Mouse (Mus musculus) ES-E14 (cell line): ENCODE data around the gene Smpd1. TPM values are rescaled to one million over a fixed set of nuclear protein-coding genes. Genes with fewer than 3 reads are reported as not detected.

ENCODE experiments used
- DNase-seq: peaks from one replicate; pipeline ENCODE4 v3.0.0-alpha.2; 2013; ENCODE audit warnings: low read depth, low spot score
- H3K27ac ChIP-seq: 2 replicates; pipeline ENCODE4 v1.5.1; 2012; ENCODE audit warnings: low read depth, mild to moderate bottlenecking, low read length, moderate library complexity, mixed read lengths; ENCODE audit not compliant: poor library complexity, insufficient read depth, severe bottlenecking
- H3K36me3 ChIP-seq: 2 replicates; pipeline ENCODE4 v1.6.1; 2012; ENCODE audit warnings: mild to moderate bottlenecking, low read length, moderate library complexity, mixed read lengths; ENCODE audit not compliant: control insufficient read depth, poor library complexity, insufficient read depth, severe bottlenecking
- H3K4me1 ChIP-seq, 2 experiments: fragments of 150-350 bp in 1 of 2; sonication (generic) in 1 of 2; 2 replicates each; pipeline ENCODE4 v1.6.1; 2012; ENCODE audit warnings: low read length in 2 of 2, mild to moderate bottlenecking in 1 of 2, mixed read lengths in 1 of 2; ENCODE audit not compliant: control insufficient read depth in 2 of 2, insufficient read depth in 2 of 2, poor library complexity in 1 of 2
- H3K4me3 ChIP-seq, 2 experiments: fragments of 150-350 bp in 1 of 2; sonication (generic) in 1 of 2; 2 replicates each; pipeline ENCODE4 v1.5.1; 2012; ENCODE audit warnings: low read length in 2 of 2, low read depth in 1 of 2, mild to moderate bottlenecking in 1 of 2, mixed read lengths in 1 of 2; ENCODE audit not compliant: insufficient read depth in 1 of 2, poor library complexity in 1 of 2, severe bottlenecking in 1 of 2
- H3K9ac ChIP-seq: 2 replicates; pipeline ENCODE4 v1.6.1; 2012; ENCODE audit warnings: low read depth, mild to moderate bottlenecking, low read length, mixed read lengths; ENCODE audit not compliant: poor library complexity, insufficient read depth, severe bottlenecking
- H3K9me3 ChIP-seq: fragments of 150-350 bp; sonication (generic); 2 replicates; pipeline ENCODE4 v1.6.1; 2012; ENCODE audit warnings: low read depth, mild to moderate bottlenecking, low read length; ENCODE audit not compliant: control insufficient read depth, insufficient read depth
- CHD2 ChIP-seq: IDR thresholded peaks from 2 replicates; pipeline ENCODE4 v1.6.1; 2014; ENCODE audit warnings: mild to moderate bottlenecking, low read depth, low read length, inconsistent platforms
- HCFC1 ChIP-seq: IDR thresholded peaks from 2 replicates; pipeline ENCODE4 v1.6.1; 2012; ENCODE audit warnings: low read length, inconsistent platforms, borderline replicate concordance; ENCODE audit not compliant: insufficient read depth
- MAFK ChIP-seq: IDR thresholded peaks from 2 replicates; pipeline ENCODE4 v1.6.1; 2014; ENCODE audit warnings: mild to moderate bottlenecking, low read depth, low read length, inconsistent platforms; ENCODE audit not compliant: insufficient read depth
- ZC3H11A ChIP-seq: IDR thresholded peaks from 2 replicates; pipeline ENCODE4 v1.6.1; 2012; ENCODE audit warnings: low read depth, mild to moderate bottlenecking, inconsistent platforms, low read length, borderline replicate concordance
- ZNF384 ChIP-seq: IDR thresholded peaks from 2 replicates; pipeline ENCODE4 v1.6.1; 2012; ENCODE audit warnings: low read depth, low read length, inconsistent platforms
- in situ Hi-C, 2 experiments: fragments of 600-800 bp; cut with MboI; formaldehyde crosslinking; loops; one replicate each; pipeline ENCODE4 v1.15.1; 2025; ENCODE audit warnings: low sequenced_read_pairs in 2 of 2, inconsistent platforms in 1 of 2; ENCODE audit not compliant: unreplicated experiment in 2 of 2
- total RNA-seq: library from RNA; depleted of rRNA; stranded (reverse); fragments of 300-350 nt; gene quantifications from 2 replicates; pipeline ENCODE4 v1.2.3, GENCODE M21; 2012; rRNA removed

Gene Smpd1
- total RNA-seq = 19.4 and 22.8 TPM in 2 replicates

- peak; percentile 69 for DNase-seq
- Histone ChIP-seq H3K4me1 (peaks cover 0 to 4% of the 10 kb centered on the region in 2 experiments; a peak in 1 of 4 replicates), H3K9me3 (no peaks in the 10 kb centered on the region), H3K36me3 (no peaks in the 10 kb centered on the region; the same call in 1 of the 2 replicates), H3K27ac (no peak within 1 kb of the TSS), H3K9ac (peak within 1 kb of the TSS; percentile 57), H3K4me3 (peak within 1 kb of the TSS; percentile 63 to 84)
- in situ Hi-C loops = no loop called here
- 0 out of 2 replicates have a peak, but pooled peaks have one; percentile 16 for TF ChIP-seq CHD2
- no peak for TF ChIP-seq ZC3H11A
- no peak for TF ChIP-seq ZNF384
These were observed at the start of gene Smpd1 for GRCm38 (mm10) chr7:105554212-105554942. TSS of gene Smpd1 (plus strand) at chr7:105554360.

GRCm38 (mm10) chr7:105507257-105507656 lies 46.9 kb upstream of the Smpd1 start:
- no peak for DNase-seq
- Histone ChIP-seq H3K27ac (no peak overlapping the region), H3K9me3 (no peaks in the 10 kb centered on the region), H3K4me1 (no peaks in the 10 kb centered on the region), H3K9ac (no peak overlapping the region), H3K4me3 (no peak overlapping the region), H3K36me3 (no peaks in the 10 kb centered on the region)
- in situ Hi-C loops = loop anchor here in 1 of 2 experiments (25.0 kb wide), 1 partner anchor 320 kb away; the partner anchor contains the start of gene Olfr685
- TF ChIP-seq ZNF384 = no peak
- TF ChIP-seq MAFK = no peak
- no peak for TF ChIP-seq ZC3H11A

- no peak for DNase-seq
- no peaks in the 10 kb centered on the region for H3K36me3 ChIP-seq
- H3K9me3 ChIP-seq = no peaks in the 10 kb centered on the region
- no peak overlapping the region for H3K27ac ChIP-seq
- in situ Hi-C loops = loop anchor here (10.0 to 25.0 kb wide), 2 partner anchors 55 to 323 kb away; partner anchors contain the start of gene Olfr685 (in 1 of the 2)
- no peak overlapping the region for H3K4me3 ChIP-seq
- H3K4me1 ChIP-seq = no peaks in the 10 kb centered on the region
- no peak overlapping the region for H3K9ac ChIP-seq
- TF ChIP-seq ZC3H11A = no peak
- no peak for TF ChIP-seq CHD2
- no peak for TF ChIP-seq HCFC1
- TF ChIP-seq ZNF384 = no peak
- TF ChIP-seq MAFK = no peak
These were observed 44.0 kb upstream of the Smpd1 start for GRCm38 (mm10) chr7:105510143-105510542.

GRCm38 (mm10) chr7:105513845-105514291 lies 40.3 kb upstream of the Smpd1 start:
- Histone ChIP-seq H3K27ac (no peak overlapping the region), H3K36me3 (no peaks in the 10 kb centered on the region), H3K4me3 (no peak overlapping the region), H3K4me1 (no peaks in the 10 kb centered on the region), H3K9me3 (no peaks in the 10 kb centered on the region), H3K9ac (no peak overlapping the region)
- TF ChIP-seq MAFK (no peak), ZNF384 (no peak), CHD2 (no peak), HCFC1 (no peak), ZC3H11A (no peak)
- no peak for DNase-seq
- in situ Hi-C loops = loop anchor here (10.0 to 25.0 kb wide), 2 partner anchors 59 to 327 kb away; partner anchors contain the start of gene Olfr685 (in 1 of the 2)

- H3K27ac ChIP-seq = no peak overlapping the region
- DNase-seq = no peak
- no peaks in the 10 kb centered on the region for H3K9me3 ChIP-seq
- H3K4me3 ChIP-seq = no peak overlapping the region
- no peak overlapping the region for H3K9ac ChIP-seq
- TF ChIP-seq CHD2 (no peak), MAFK (no peak), ZNF384 (no peak), ZC3H11A (no peak), HCFC1 (no peak)
- in situ Hi-C loops = loop anchor here (10.0 to 25.0 kb wide), 2 partner anchors 60 to 327 kb away; partner anchors contain the start of gene Olfr685 (in 1 of the 2)
- H3K4me1 ChIP-seq = no peaks in the 10 kb centered on the region
- no peaks in the 10 kb centered on the region for H3K36me3 ChIP-seq
These were observed 39.6 kb upstream of the Smpd1 start for GRCm38 (mm10) chr7:105514561-105514960.
